Mouse (Mus musculus) brain, embryonic 14.5 days (tissue): ENCODE data around the gene Nolc1.

Experiments used
- CTCF ChIP-seq: fragments of 200-500 bp; IDR thresholded peaks from 2 replicates; pipeline ENCODE4 v1.5.1; 2012; ENCODE audit warnings: inconsistent platforms, mild to moderate bottlenecking, moderate library complexity, borderline replicate concordance; ENCODE audit not compliant: insufficient read depth, insufficient read length; ENCODE audit errors: extremely low read depth
- POLR2A ChIP-seq: fragments of 200-500 bp; IDR thresholded peaks from 2 replicates; pipeline ENCODE4 v1.6.1; 2012; ENCODE audit warnings: mild to moderate bottlenecking, inconsistent platforms, borderline replicate concordance; ENCODE audit not compliant: poor library complexity, insufficient read depth, insufficient read length, severe bottlenecking; ENCODE audit errors: extremely low read depth

GRCm38 (mm10) chr19:46026567-46026966 is 49.1 kb upstream of the Nolc1 start:
- no peak for TF ChIP-seq CTCF
- TF ChIP-seq POLR2A, result no peak
